Mouse (Mus musculus): ENCODE results near the gene Efr3b. TPM values are rescaled to one million over a fixed set of nuclear protein-coding genes. Genes with fewer than 3 reads are reported as not detected.

Gene Efr3b
- total RNA-seq, 2 experiments from 2014 or later, result 5.5 to 8.3 TPM

- Histone ChIP-seq H3K4me3 (no peak overlapping the region), H3K27ac (no peak overlapping the region)
- DNase-seq, result no peak
- no peak for TF ChIP-seq CTCF (IDR thresholded peaks at IDR 0.05)
- intact Hi-C loops (cut with DNase I), result no loop called here
These were observed 120.9 kb downstream of the Efr3b start for GRCm38 (mm10) chr12:3917668-3918341.

- peak; percentile 35 for DNase-seq
- H3K27ac ChIP-seq, result no peak overlapping the region
- no peak overlapping the region for H3K4me3 ChIP-seq
- no peak for TF ChIP-seq CTCF (IDR thresholded peaks at IDR 0.05)
- intact Hi-C loops (cut with DNase I), result no loop called here
These were observed 122.9 kb downstream of the Efr3b start for GRCm38 (mm10) chr12:3915852-3916251.

Other genes with a start within 250 kb of the Efr3b start
- gene Dnmt3a, start 232.9 kb downstream of the Efr3b start, total RNA-seq (2021), result 10 to 100 TPM; 57.5 to 97.5 TPM
- gene Pomc, start 84.0 kb downstream of the Efr3b start, total RNA-seq (2021), result not detected
- 10 to 100 TPM; 30.9 to 38.3 TPM for gene Dnajc27, start 43.7 kb upstream of the Efr3b start, total RNA-seq (2021)
- gene Adcy3, start 94.2 kb upstream of the Efr3b start, total RNA-seq (2021), result 1 to 10 TPM; 1.0 to 2.0 TPM
- 1 to 10 TPM; 5.2 to 5.6 TPM for gene Ptrhd1, start 195.1 kb upstream of the Efr3b start, total RNA-seq (2021)
- gene Cenpo, start 195.4 kb upstream of the Efr3b start, total RNA-seq (2021), result 1 to 10 TPM; 1.6 to 1.8 TPM